In the genomic region with DNA sequence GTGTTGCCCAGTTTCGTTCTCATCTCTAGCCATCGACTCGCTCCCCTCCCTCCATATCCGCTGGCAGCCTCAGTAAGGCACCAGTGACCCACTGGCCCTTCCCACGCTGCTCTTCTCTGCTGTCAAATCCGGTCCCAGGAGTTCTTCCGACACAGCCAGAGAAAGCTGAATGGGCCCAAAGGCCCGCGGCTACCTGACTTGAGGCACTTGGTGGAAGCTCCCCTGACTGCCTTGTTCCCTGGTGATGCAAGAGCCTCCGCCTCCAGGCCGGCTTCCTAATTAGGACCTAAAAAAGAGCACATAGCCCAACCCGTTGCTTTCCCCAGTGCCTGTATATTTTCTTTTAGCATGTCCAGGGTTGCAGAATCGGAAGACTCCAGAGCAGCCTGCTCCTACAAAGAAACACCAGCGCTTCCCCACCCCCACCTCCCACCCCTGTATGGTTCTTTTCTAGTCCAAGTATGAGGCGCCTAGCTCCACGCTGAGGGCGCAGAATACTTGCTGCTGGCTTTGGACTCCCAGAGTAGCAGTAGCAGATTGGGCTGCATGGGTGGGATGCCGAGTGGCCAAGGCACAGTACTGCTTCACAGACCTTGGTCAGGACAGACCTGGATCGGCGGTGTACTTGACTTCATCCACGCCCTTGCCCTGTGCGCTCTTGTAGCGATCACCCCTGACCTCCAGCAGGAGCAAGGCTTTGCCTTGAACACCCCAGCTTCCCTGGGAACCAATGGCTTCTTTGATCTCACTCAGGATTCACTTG, we compare ENCODE assay signal across 8 mouse cellular contexts. TPM values are rescaled to one million over a fixed set of nuclear protein-coding genes. Genes with fewer than 3 reads are reported as not detected.
A peak's percentile ranks its signal among the peaks of the same experiment; 100 is the strongest.
DNase-seq lines count a peak whose midpoint lies in the region; ATAC-seq and TF ChIP-seq lines count a peak whose summit lies in the region.

No protein-coding gene starts in this region.

- no peak for TF ChIP-seq POLR2A in bone marrow, adult 2 months (IDR thresholded peaks at IDR 0.05; ENCODE audit: borderline replicate concordance, control insufficient read depth, low read depth, low read length)

- peak overlapping the region; percentile 29 for H3K9ac ChIP-seq in heart, embryonic 15.5 days
- no peak overlapping the region for H3K9ac ChIP-seq in limb, embryonic 13.5 days

- ATAC-seq in heart, embryonic 15.5 days (replicated peaks; ENCODE audit: insufficient number of reproducible peaks, insufficient read depth, low FRiP score, low read depth): no peak
- no peak for ATAC-seq in limb, embryonic 13.5 days (ENCODE audit: low FRiP score, low read depth)
- no peak for ATAC-seq in megakaryocyte progenitor cell, adult 5-6 weeks (replicated peaks; ENCODE audit: poor library complexity)

- 0 out of 2 replicates have a peak, but pooled peaks cover 4% of the 10 kb centered on the region for H3K36me3 ChIP-seq in heart, embryonic 15.5 days
- no peaks in the 10 kb centered on the region; the same call in 1 of the 2 replicates for H3K36me3 ChIP-seq in limb, embryonic 13.5 days

- DNase-seq in kidney, adult 18-20 months: peak; percentile 23
- DNase-seq in kidney, adult 8-10 months: no peak
- peak; percentile 51 for DNase-seq in naive thymus-derived CD4-positive, alpha-beta T cell, adult 2 months (ENCODE audit: low read depth)
- no peak for DNase-seq in c-Kit-positive CD71-positive TER-119-positive erythroid progenitor cells, embryonic 14.5 days (ENCODE audit: low spot score)

- H3K27me3 ChIP-seq in heart, embryonic 15.5 days: peaks cover 26% of the 10 kb centered on the region; the same call in 1 of the 2 replicates
- peaks cover 41% of the 10 kb centered on the region for H3K27me3 ChIP-seq in limb, embryonic 13.5 days

- TF ChIP-seq CTCF in bone marrow, adult 2 months (IDR thresholded peaks at IDR 0.05; ENCODE audit: control insufficient read depth, insufficient read depth, low read length): no peak

- no peaks in the 10 kb centered on the region for H3K9me3 ChIP-seq in heart, embryonic 15.5 days (replicated peaks)
- no peaks in the 10 kb centered on the region for H3K9me3 ChIP-seq in limb, embryonic 13.5 days

- H3K4me2 ChIP-seq in heart, embryonic 15.5 days: peak overlapping the region; percentile 92
- H3K4me2 ChIP-seq in limb, embryonic 13.5 days (replicated peaks): peak overlapping the region; percentile 97

- H3K4me3 ChIP-seq in bone marrow, adult 2 months (replicated peaks; ENCODE audit: control insufficient read depth, low read depth, low read length): peak overlapping the region; percentile 19
- peak overlapping the region; percentile 61 for H3K4me3 ChIP-seq in heart, embryonic 15.5 days
- peak overlapping the region; percentile 79 for H3K4me3 ChIP-seq in limb, embryonic 13.5 days

- 7% methylated on average over 23 of the region's 23 CpGs for WGBS in bone marrow, adult 2 months
- 8% methylated on average over 23 of the region's 23 CpGs for WGBS in heart, embryonic 15.5 days
- WGBS in limb, embryonic 13.5 days: 4% methylated on average over 23 of the region's 23 CpGs

- no peak overlapping the region for H3K27ac ChIP-seq in bone marrow, adult 2 months (ENCODE audit: control insufficient read depth, insufficient read depth, low read depth, low read length, poor library complexity)
- no peak overlapping the region for H3K27ac ChIP-seq in heart, embryonic 15.5 days
- H3K27ac ChIP-seq in limb, embryonic 13.5 days: no peak overlapping the region

- peaks cover 2% of the 10 kb centered on the region for H3K4me1 ChIP-seq in bone marrow, adult 2 months (ENCODE audit: control insufficient read depth, insufficient read depth, low read length)
- peaks cover 40% of the 10 kb centered on the region for H3K4me1 ChIP-seq in heart, embryonic 15.5 days (replicated peaks)
- H3K4me1 ChIP-seq in limb, embryonic 13.5 days: peaks cover 45% of the 10 kb centered on the region

RNA-seq across cellular contexts. Expression of gene Bcl2l11, which starts 1.7 kb away (rescaled TPM):
- polyA plus RNA-seq in bone marrow, adult 2 months (2011; ENCODE audit: insufficient read depth, insufficient read length, low replicate concordance, missing spikeins): 7.6 and 10.2 TPM in 2 replicates
- 21.0 and 21.4 TPM in 2 replicates for polyA plus RNA-seq in heart, embryonic 15.5 days (2015; fragmentation: Nextera tagmentation; extraction: Ambion mirVana)
- 25.8 and 27.8 TPM in 2 replicates for polyA plus RNA-seq in limb, embryonic 13.5 days (2015; fragmentation: Nextera tagmentation; extraction: Ambion mirVana)
- 10.1 and 11.9 TPM in 2 replicates for total RNA-seq in megakaryocyte progenitor cell, adult 5-6 weeks (2015)
- 8.8 and 16.0 TPM in 2 replicates for total RNA-seq in megakaryocyte progenitor cell, adult 5-6 weeks (2017)

Comparison
In these comparisons a context has a peak if more than half of its experiments do, and no peak if none do; other contexts are left out.
1. DNase-seq: peak in kidney, adult 18-20 months (single experiment) and naive thymus-derived CD4-positive, alpha-beta T cell, adult 2 months (single experiment); none in kidney, adult 8-10 months (0 of 2) and c-Kit-positive CD71-positive TER-119-positive erythroid progenitor cells, embryonic 14.5 days (single experiment).
2. H3K4me3 ChIP-seq: peak in every context shown above with its lines; median percentile 79 in limb, embryonic 13.5 days; 61 in heart, embryonic 15.5 days; 19 in bone marrow, adult 2 months.